Mouse (Mus musculus): ENCODE data around the gene Saxo1. TPM values are rescaled to one million over a fixed set of nuclear protein-coding genes. Genes with fewer than 3 reads are reported as not detected.

Saxo1 gene
- polyA plus RNA-seq, 1 experiment from 2014 or later: not detected

- 74% methylated on average over 5 of the region's 5 CpGs for WGBS
- H3K36me3 ChIP-seq (ENCODE audit: control insufficient read depth, insufficient read depth, low read length): no peaks in the 10 kb centered on the region
- H3K9ac ChIP-seq (ENCODE audit: low read depth, low read length): no peak overlapping the region
- ATAC-seq: no peak
- H3K27ac ChIP-seq (ENCODE audit: low read depth, low read length): no peak overlapping the region
- no peak overlapping the region for H3K4me2 ChIP-seq (ENCODE audit: low read length)
- H3K4me3 ChIP-seq (ENCODE audit: low read length): no peak overlapping the region
- H3K9me3 ChIP-seq (ENCODE audit: control insufficient read depth, low read length): no peaks in the 10 kb centered on the region
- no peaks in the 10 kb centered on the region for H3K4me1 ChIP-seq (ENCODE audit: control insufficient read depth, insufficient read depth, low read depth, low read length)
- no peaks in the 10 kb centered on the region for H3K27me3 ChIP-seq (replicated peaks; ENCODE audit: control insufficient read depth, insufficient read depth, low read length)
Observed at GRCm38 (mm10) chr4:86534091-86534481, 24.0 kb downstream of the Saxo1 start.

- Histone ChIP-seq H3K27me3 (replicated peaks; ENCODE audit: control insufficient read depth, insufficient read depth, low read length) (no peaks in the 10 kb centered on the region), H3K4me2 (ENCODE audit: low read length) (no peak overlapping the region)
- ATAC-seq: no peak
Observed at GRCm38 (mm10) chr4:86533406-86534090, 24.6 kb downstream of the Saxo1 start.

GRCm38 (mm10) chr4:86529161-86529560 lies 29.0 kb downstream of the Saxo1 start:
- Histone ChIP-seq H3K27me3 (replicated peaks; ENCODE audit: control insufficient read depth, insufficient read depth, low read length) (no peaks in the 10 kb centered on the region), H3K27ac (ENCODE audit: low read depth, low read length) (no peak overlapping the region), H3K4me2 (ENCODE audit: low read length) (no peak overlapping the region), H3K9me3 (ENCODE audit: control insufficient read depth, low read length) (no peaks in the 10 kb centered on the region), H3K4me3 (ENCODE audit: low read length) (no peak overlapping the region), H3K36me3 (ENCODE audit: control insufficient read depth, insufficient read depth, low read length) (no peaks in the 10 kb centered on the region), H3K9ac (ENCODE audit: low read depth, low read length) (no peak overlapping the region), H3K4me1 (ENCODE audit: control insufficient read depth, insufficient read depth, low read depth, low read length) (no peaks in the 10 kb centered on the region)
- WGBS: 66% methylated on average over 6 of the region's 6 CpGs
- no peak for ATAC-seq

More at GRCm38 (mm10) chr4:86533406-86534090, 24.6 kb downstream of the Saxo1 start:
- no peaks in the 10 kb centered on the region for H3K9me3 ChIP-seq (ENCODE audit: control insufficient read depth, low read length)
- no peaks in the 10 kb centered on the region for H3K4me1 ChIP-seq (ENCODE audit: control insufficient read depth, insufficient read depth, low read depth, low read length)
- no peaks in the 10 kb centered on the region for H3K36me3 ChIP-seq (ENCODE audit: control insufficient read depth, insufficient read depth, low read length)
- no peak overlapping the region for H3K4me3 ChIP-seq (ENCODE audit: low read length)
- H3K9ac ChIP-seq (ENCODE audit: low read depth, low read length): no peak overlapping the region
- WGBS: 74% methylated on average over 8 of the region's 8 CpGs
- no peak overlapping the region for H3K27ac ChIP-seq (ENCODE audit: low read depth, low read length)

- H3K9me3 ChIP-seq (ENCODE audit: control insufficient read depth, low read length): no peaks in the 10 kb centered on the region
- no peak overlapping the region for H3K4me2 ChIP-seq (ENCODE audit: low read length)
- H3K36me3 ChIP-seq (ENCODE audit: control insufficient read depth, insufficient read depth, low read length): no peaks in the 10 kb centered on the region
- H3K4me1 ChIP-seq (ENCODE audit: control insufficient read depth, insufficient read depth, low read depth, low read length): no peaks in the 10 kb centered on the region
- no peak overlapping the region for H3K4me3 ChIP-seq (ENCODE audit: low read length)
- ATAC-seq: 0 out of 2 replicates have a peak, but pooled peaks have one; percentile 14
- no peak overlapping the region for H3K9ac ChIP-seq (ENCODE audit: low read depth, low read length)
- H3K27ac ChIP-seq (ENCODE audit: low read depth, low read length): no peak overlapping the region
- 79% methylated on average over 11 of the region's 11 CpGs for WGBS
- no peaks in the 10 kb centered on the region for H3K27me3 ChIP-seq (replicated peaks; ENCODE audit: control insufficient read depth, insufficient read depth, low read length)
Observed at GRCm38 (mm10) chr4:86527162-86528136, 30.7 kb downstream of the Saxo1 start.

GRCm38 (mm10) chr4:86524483-86524882 lies 33.6 kb downstream of the Saxo1 start:
- Histone ChIP-seq H3K9ac (ENCODE audit: low read depth, low read length) (no peak overlapping the region), H3K4me1 (ENCODE audit: control insufficient read depth, insufficient read depth, low read depth, low read length) (no peaks in the 10 kb centered on the region), H3K9me3 (ENCODE audit: control insufficient read depth, low read length) (no peaks in the 10 kb centered on the region), H3K27ac (ENCODE audit: low read depth, low read length) (no peak overlapping the region), H3K27me3 (replicated peaks; ENCODE audit: control insufficient read depth, insufficient read depth, low read length) (no peaks in the 10 kb centered on the region), H3K4me3 (ENCODE audit: low read length) (no peak overlapping the region), H3K4me2 (ENCODE audit: low read length) (no peak overlapping the region), H3K36me3 (ENCODE audit: control insufficient read depth, insufficient read depth, low read length) (no peaks in the 10 kb centered on the region)
- WGBS: 88% methylated on average over 1 of the region's 1 CpGs
- ATAC-seq: no peak

GRCm38 (mm10) chr4:86523771-86524170 lies 34.4 kb downstream of the Saxo1 start:
- 82% methylated on average over 5 of the region's 5 CpGs for WGBS
- Histone ChIP-seq H3K4me1 (ENCODE audit: control insufficient read depth, insufficient read depth, low read depth, low read length) (no peaks in the 10 kb centered on the region), H3K27me3 (replicated peaks; ENCODE audit: control insufficient read depth, insufficient read depth, low read length) (no peaks in the 10 kb centered on the region), H3K9ac (ENCODE audit: low read depth, low read length) (no peak overlapping the region), H3K4me2 (ENCODE audit: low read length) (no peak overlapping the region), H3K4me3 (ENCODE audit: low read length) (no peak overlapping the region), H3K9me3 (ENCODE audit: control insufficient read depth, low read length) (no peaks in the 10 kb centered on the region), H3K36me3 (ENCODE audit: control insufficient read depth, insufficient read depth, low read length) (no peaks in the 10 kb centered on the region), H3K27ac (ENCODE audit: low read depth, low read length) (no peak overlapping the region)
- no peak for ATAC-seq

- H3K36me3 ChIP-seq (ENCODE audit: control insufficient read depth, insufficient read depth, low read length): no peaks in the 10 kb centered on the region
- H3K4me2 ChIP-seq (ENCODE audit: low read length): no peak overlapping the region
- H3K4me3 ChIP-seq (ENCODE audit: low read length): no peak overlapping the region
- H3K27ac ChIP-seq (ENCODE audit: low read depth, low read length): no peak overlapping the region
- H3K4me1 ChIP-seq (ENCODE audit: control insufficient read depth, insufficient read depth, low read depth, low read length): no peaks in the 10 kb centered on the region
- H3K9ac ChIP-seq (ENCODE audit: low read depth, low read length): no peak overlapping the region
- H3K27me3 ChIP-seq (replicated peaks; ENCODE audit: control insufficient read depth, insufficient read depth, low read length): no peaks in the 10 kb centered on the region
- WGBS: 88% methylated on average over 12 of the region's 12 CpGs
- H3K9me3 ChIP-seq (ENCODE audit: control insufficient read depth, low read length): no peaks in the 10 kb centered on the region
- no peak for ATAC-seq
Observed at GRCm38 (mm10) chr4:86520695-86521094, 37.4 kb downstream of the Saxo1 start.

GRCm38 (mm10) chr4:86519953-86520352 lies 38.2 kb downstream of the Saxo1 start:
- ATAC-seq: no peak
- no peaks in the 10 kb centered on the region for H3K9me3 ChIP-seq (ENCODE audit: control insufficient read depth, low read length)
- H3K36me3 ChIP-seq (ENCODE audit: control insufficient read depth, insufficient read depth, low read length): no peaks in the 10 kb centered on the region
- WGBS: 89% methylated on average over 6 of the region's 6 CpGs
- no peak overlapping the region for H3K4me3 ChIP-seq (ENCODE audit: low read length)
- H3K4me1 ChIP-seq (ENCODE audit: control insufficient read depth, insufficient read depth, low read depth, low read length): no peaks in the 10 kb centered on the region
- H3K4me2 ChIP-seq (ENCODE audit: low read length): no peak overlapping the region
- no peak overlapping the region for H3K27ac ChIP-seq (ENCODE audit: low read depth, low read length)
- H3K27me3 ChIP-seq (replicated peaks; ENCODE audit: control insufficient read depth, insufficient read depth, low read length): no peaks in the 10 kb centered on the region
- H3K9ac ChIP-seq (ENCODE audit: low read depth, low read length): no peak overlapping the region

GRCm38 (mm10) chr4:86504656-86505055 lies 53.5 kb downstream of the Saxo1 start:
- Histone ChIP-seq H3K4me2 (ENCODE audit: low read length) (no peak overlapping the region), H3K36me3 (ENCODE audit: control insufficient read depth, insufficient read depth, low read length) (no peaks in the 10 kb centered on the region), H3K9me3 (ENCODE audit: control insufficient read depth, low read length) (no peaks in the 10 kb centered on the region), H3K9ac (ENCODE audit: low read depth, low read length) (no peak overlapping the region), H3K27me3 (replicated peaks; ENCODE audit: control insufficient read depth, insufficient read depth, low read length) (no peaks in the 10 kb centered on the region), H3K4me1 (ENCODE audit: control insufficient read depth, insufficient read depth, low read depth, low read length) (no peaks in the 10 kb centered on the region), H3K27ac (ENCODE audit: low read depth, low read length) (no peak overlapping the region), H3K4me3 (ENCODE audit: low read length) (no peak overlapping the region)
- 76% methylated on average over 6 of the region's 6 CpGs for WGBS
- ATAC-seq: no peak
